Comparison of ENCODE assay signal across 12 mouse cellular contexts in genomic region chr1:162163687-162164484, GRCm38 (mm10).
DNase-seq lines count a peak whose midpoint lies in the region; ATAC-seq and TF ChIP-seq lines count a peak whose summit lies in the region.
"Had no signal": no experiment of that assay in that cellular context is flagged by ENCODE, and none has a peak within 500 bp of the region (broad histone marks: within the 10 kb centered on the region; RNA-seq: fewer than 3 reads in every experiment).

No protein-coding gene starts in this region.

- H3K27ac ChIP-seq in heart, embryonic 13.5 days (replicated peaks), result peak overlapping the region; percentile 63
- H3K27ac ChIP-seq in heart, embryonic 10.5 days, result no peak overlapping the region
- H3K27ac ChIP-seq in midbrain, embryonic 11.5 days (ENCODE audit: low read depth, low read length), result no peak overlapping the region
- no peak overlapping the region for H3K27ac ChIP-seq in midbrain, embryonic 15.5 days
- peak overlapping the region; percentile 83 for H3K27ac ChIP-seq in embryonic facial prominence, embryonic 13.5 days
- H3K27ac ChIP-seq in limb, embryonic 14.5 days (replicated peaks; ENCODE audit: low read depth, low read length), result peak overlapping the region; percentile 65
- H3K27ac ChIP-seq: liver, embryonic 15.5 days had no signal

- no peak overlapping the region for H3K4me2 ChIP-seq in heart, embryonic 13.5 days
- H3K4me2 ChIP-seq in midbrain, embryonic 11.5 days, result no peak overlapping the region
- no peak overlapping the region for H3K4me2 ChIP-seq in midbrain, embryonic 15.5 days
- H3K4me2 ChIP-seq in embryonic facial prominence, embryonic 13.5 days, result no peak overlapping the region
- H3K4me2 ChIP-seq in limb, embryonic 14.5 days (replicated peaks; ENCODE audit: low read depth, low read length, severe bottlenecking), result no peak overlapping the region
- H3K4me2 ChIP-seq: liver, embryonic 15.5 days had no signal

- H3K4me3 ChIP-seq in heart, embryonic 13.5 days, result no peak overlapping the region
- no peak overlapping the region for H3K4me3 ChIP-seq in heart, embryonic 10.5 days
- no peak overlapping the region for H3K4me3 ChIP-seq in midbrain, embryonic 11.5 days (ENCODE audit: low read depth, low read length)
- H3K4me3 ChIP-seq in midbrain, embryonic 15.5 days, result no peak overlapping the region
- H3K4me3 ChIP-seq in embryonic facial prominence, embryonic 13.5 days, result no peak overlapping the region
- H3K4me3 ChIP-seq in limb, embryonic 14.5 days (replicated peaks; ENCODE audit: low read length), result no peak overlapping the region
- H3K4me3 ChIP-seq: liver, embryonic 15.5 days had no signal

- H3K9me3 ChIP-seq in heart, embryonic 13.5 days, result no peaks in the 10 kb centered on the region
- H3K9me3 ChIP-seq in heart, embryonic 10.5 days, result no peaks in the 10 kb centered on the region
- no peaks in the 10 kb centered on the region for H3K9me3 ChIP-seq in midbrain, embryonic 11.5 days (ENCODE audit: control insufficient read depth, low read length)
- no peaks in the 10 kb centered on the region for H3K9me3 ChIP-seq in midbrain, embryonic 15.5 days
- no peaks in the 10 kb centered on the region for H3K9me3 ChIP-seq in embryonic facial prominence, embryonic 13.5 days
- no peaks in the 10 kb centered on the region for H3K9me3 ChIP-seq in limb, embryonic 14.5 days (ENCODE audit: control insufficient read depth, low read length)
- H3K9me3 ChIP-seq: liver, embryonic 15.5 days had no signal

- peaks cover 14% of the 10 kb centered on the region for H3K4me1 ChIP-seq in heart, embryonic 13.5 days
- H3K4me1 ChIP-seq in heart, embryonic 10.5 days, result peaks cover 16% of the 10 kb centered on the region
- H3K4me1 ChIP-seq in midbrain, embryonic 11.5 days (ENCODE audit: control insufficient read depth, insufficient read depth, low read length), result no peaks in the 10 kb centered on the region
- H3K4me1 ChIP-seq in midbrain, embryonic 15.5 days, result no peaks in the 10 kb centered on the region
- peaks cover 37% of the 10 kb centered on the region for H3K4me1 ChIP-seq in embryonic facial prominence, embryonic 13.5 days
- H3K4me1 ChIP-seq in limb, embryonic 14.5 days (ENCODE audit: control insufficient read depth, insufficient read depth, low read length), result peaks cover 28% of the 10 kb centered on the region
- H3K4me1 ChIP-seq: liver, embryonic 15.5 days had no signal

- no peak for ATAC-seq in heart, embryonic 13.5 days (ENCODE audit: extremely low read depth, insufficient number of reproducible peaks, low FRiP score, low TSS enrichment)
- ATAC-seq in midbrain, embryonic 11.5 days (ENCODE audit: low FRiP score), result no peak
- no peak for ATAC-seq in midbrain, embryonic 15.5 days (replicated peaks)
- ATAC-seq in embryonic facial prominence, embryonic 13.5 days (ENCODE audit: insufficient number of reproducible peaks, insufficient read depth, low FRiP score, low TSS enrichment, low read depth), result no peak
- peak; percentile 84 for ATAC-seq in limb, embryonic 14.5 days (ENCODE audit: low FRiP score, low read depth)
- ATAC-seq: inflammation-experienced regulatory T-cells, adult 6 months had no signal

- TF ChIP-seq POLR2A in limb, embryonic 14.5 days (IDR thresholded peaks at IDR 0.05; ENCODE audit: borderline replicate concordance, extremely low read depth, insufficient read depth, insufficient read length), result no peak

- no peak for DNase-seq in heart, embryonic 10.5 days (ENCODE audit: low spot score)
- peak; percentile 51 for DNase-seq in midbrain, embryonic 11.5 days (ENCODE audit: low spot score, missing footprints)
- DNase-seq in limb, embryonic 14.5 days (ENCODE audit: low spot score), result peak; percentile 55
- DNase-seq in left cerebral cortex, adult 8-10 months (ENCODE audit: low spot score in 2 of 2), result no peak
- DNase-seq in urinary bladder, adult 2 months (ENCODE audit: low spot score), result no peak
- DNase-seq: adrenal gland, postnatal 25 days; kidney, postnatal 36 days had no signal

- H3K9ac ChIP-seq in heart, embryonic 13.5 days, result no peak overlapping the region
- no peak overlapping the region for H3K9ac ChIP-seq in midbrain, embryonic 11.5 days (ENCODE audit: low read length)
- H3K9ac ChIP-seq in midbrain, embryonic 15.5 days, result no peak overlapping the region
- 0 out of 2 replicates have a peak overlapping the region, but pooled peaks have one; percentile 7 for H3K9ac ChIP-seq in embryonic facial prominence, embryonic 13.5 days
- no peak overlapping the region for H3K9ac ChIP-seq in limb, embryonic 14.5 days (ENCODE audit: low read depth, low read length, severe bottlenecking)
- H3K9ac ChIP-seq: liver, embryonic 15.5 days had no signal

- no peaks in the 10 kb centered on the region for H3K36me3 ChIP-seq in heart, embryonic 13.5 days
- H3K36me3 ChIP-seq in heart, embryonic 10.5 days, result no peaks in the 10 kb centered on the region
- no peaks in the 10 kb centered on the region for H3K36me3 ChIP-seq in midbrain, embryonic 11.5 days (ENCODE audit: control insufficient read depth, insufficient read depth, low read length)
- no peaks in the 10 kb centered on the region for H3K36me3 ChIP-seq in midbrain, embryonic 15.5 days (replicated peaks)
- H3K36me3 ChIP-seq in embryonic facial prominence, embryonic 13.5 days, result no peaks in the 10 kb centered on the region
- no peaks in the 10 kb centered on the region for H3K36me3 ChIP-seq in limb, embryonic 14.5 days (ENCODE audit: control insufficient read depth, insufficient read depth, low read length)
- H3K36me3 ChIP-seq: liver, embryonic 15.5 days had no signal

- H3K27me3 ChIP-seq in heart, embryonic 13.5 days (replicated peaks), result no peaks in the 10 kb centered on the region
- no peaks in the 10 kb centered on the region for H3K27me3 ChIP-seq in heart, embryonic 10.5 days (ENCODE audit: insufficient read depth, poor library complexity, severe bottlenecking)
- H3K27me3 ChIP-seq in midbrain, embryonic 11.5 days (ENCODE audit: control insufficient read depth, insufficient read depth, low read length), result no peaks in the 10 kb centered on the region
- no peaks in the 10 kb centered on the region for H3K27me3 ChIP-seq in midbrain, embryonic 15.5 days (replicated peaks)
- no peaks in the 10 kb centered on the region for H3K27me3 ChIP-seq in embryonic facial prominence, embryonic 13.5 days
- H3K27me3 ChIP-seq in limb, embryonic 14.5 days (ENCODE audit: control insufficient read depth, insufficient read depth, low read length), result no peaks in the 10 kb centered on the region
- H3K27me3 ChIP-seq: liver, embryonic 15.5 days had no signal

- WGBS in heart, embryonic 13.5 days, result 55% methylated on average over 7 of the region's 7 CpGs
- 67% methylated on average over 7 of the region's 7 CpGs for WGBS in heart, embryonic 10.5 days
- WGBS in midbrain, embryonic 11.5 days, result 89% methylated on average over 7 of the region's 7 CpGs
- 84% methylated on average over 7 of the region's 7 CpGs for WGBS in midbrain, embryonic 15.5 days
- WGBS in embryonic facial prominence, embryonic 13.5 days, result 57% methylated on average over 7 of the region's 7 CpGs
- WGBS in limb, embryonic 14.5 days, result 40% methylated on average over 7 of the region's 7 CpGs

Comparison
In these comparisons a context has a peak if more than half of its experiments do, and no peak if none do; other contexts are left out.
1. H3K27ac ChIP-seq: peak in heart, embryonic 13.5 days (single experiment), embryonic facial prominence, embryonic 13.5 days (single experiment) and limb, embryonic 14.5 days (single experiment); none in heart, embryonic 10.5 days (single experiment), midbrain, embryonic 11.5 days (single experiment) and midbrain, embryonic 15.5 days (single experiment).
2. DNase-seq: peak in midbrain, embryonic 11.5 days (single experiment) and limb, embryonic 14.5 days (single experiment); none in heart, embryonic 10.5 days (single experiment), left cerebral cortex, adult 8-10 months (0 of 2) and urinary bladder, adult 2 months (single experiment).